Mouse (Mus musculus): Measurements from ENCODE around the gene Macrod2. TPM values are rescaled to one million over a fixed set of nuclear protein-coding genes. Genes with fewer than 3 reads are reported as not detected.

Gene Macrod2
- polyA plus RNA-seq, 1 experiment from 2014 or later, result 25.7 TPM

DNA sequence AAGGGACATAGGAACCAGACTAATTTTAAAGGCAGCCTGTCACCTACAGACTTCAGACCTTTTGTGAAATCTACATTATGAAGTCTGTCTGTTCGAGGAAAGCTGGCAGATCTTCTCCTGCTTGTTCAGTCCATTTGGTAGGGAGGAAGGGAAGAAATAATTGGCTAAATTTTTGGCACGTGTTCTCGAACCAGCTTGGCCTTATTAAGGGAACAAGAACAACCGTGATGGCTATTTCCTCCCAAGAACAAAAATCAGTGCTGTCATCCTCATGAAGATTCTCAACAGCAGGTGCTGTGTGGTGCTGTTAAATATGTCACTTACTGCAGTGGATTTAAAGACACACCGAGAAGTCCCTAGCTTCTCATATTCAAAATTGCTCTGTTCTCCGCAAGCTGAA lies 1859.5 kb downstream of the Macrod2 start:
- Histone ChIP-seq H3K4me3 (ENCODE audit: low read depth, low read length) (no peak overlapping the region), H3K9ac (ENCODE audit: low read depth, low read length) (no peak overlapping the region), H3K27ac (ENCODE audit: low read depth, low read length) (no peak overlapping the region), H3K36me3 (ENCODE audit: control insufficient read depth, insufficient read depth) (no peaks in the 10 kb centered on the region), H3K4me2 (replicated peaks; ENCODE audit: low read depth) (no peak overlapping the region), H3K4me1 (replicated peaks; ENCODE audit: control insufficient read depth, insufficient read depth, low read length) (no peaks in the 10 kb centered on the region), H3K27me3 (replicated peaks; ENCODE audit: control insufficient read depth, insufficient read depth, low read length) (no peaks in the 10 kb centered on the region), H3K9me3 (ENCODE audit: control insufficient read depth) (no peaks in the 10 kb centered on the region)
- no peak for ATAC-seq
- TF ChIP-seq CTCF (IDR thresholded peaks at IDR 0.05; ENCODE audit: low read depth), result no peak
- 84% methylated on average over 6 of the region's 6 CpGs for WGBS

- Histone ChIP-seq H3K27me3 (replicated peaks; ENCODE audit: control insufficient read depth, insufficient read depth, low read length) (no peaks in the 10 kb centered on the region), H3K4me1 (replicated peaks; ENCODE audit: control insufficient read depth, insufficient read depth, low read length) (no peaks in the 10 kb centered on the region), H3K4me3 (ENCODE audit: low read depth, low read length) (no peak overlapping the region), H3K4me2 (replicated peaks; ENCODE audit: low read depth) (no peak overlapping the region), H3K36me3 (ENCODE audit: control insufficient read depth, insufficient read depth) (no peaks in the 10 kb centered on the region), H3K27ac (ENCODE audit: low read depth, low read length) (no peak overlapping the region), H3K9ac (ENCODE audit: low read depth, low read length) (no peak overlapping the region), H3K9me3 (ENCODE audit: control insufficient read depth) (no peaks in the 10 kb centered on the region)
- no peak for TF ChIP-seq CTCF (IDR thresholded peaks at IDR 0.05; ENCODE audit: low read depth)
- ATAC-seq, result no peak
- WGBS, result 88% methylated on average over 1 of the region's 1 CpGs
Measured at GRCm38 (mm10) chr2:142257501-142257900, 1862.4 kb downstream of the Macrod2 start.

- Histone ChIP-seq H3K36me3 (ENCODE audit: control insufficient read depth, insufficient read depth) (no peaks in the 10 kb centered on the region), H3K27me3 (replicated peaks; ENCODE audit: control insufficient read depth, insufficient read depth, low read length) (no peaks in the 10 kb centered on the region), H3K4me3 (ENCODE audit: low read depth, low read length) (no peak overlapping the region), H3K4me1 (replicated peaks; ENCODE audit: control insufficient read depth, insufficient read depth, low read length) (no peaks in the 10 kb centered on the region), H3K9ac (ENCODE audit: low read depth, low read length) (no peak overlapping the region), H3K9me3 (ENCODE audit: control insufficient read depth) (no peaks in the 10 kb centered on the region), H3K27ac (ENCODE audit: low read depth, low read length) (no peak overlapping the region), H3K4me2 (replicated peaks; ENCODE audit: low read depth) (no peak overlapping the region)
- no peak for ATAC-seq
- WGBS, result 68% methylated on average over 6 of the region's 6 CpGs
- no peak for TF ChIP-seq CTCF (IDR thresholded peaks at IDR 0.05; ENCODE audit: low read depth)
Measured at GRCm38 (mm10) chr2:142261046-142261445, 1865.9 kb downstream of the Macrod2 start.

- no peak overlapping the region for H3K4me3 ChIP-seq (ENCODE audit: low read depth, low read length)
- H3K9ac ChIP-seq (ENCODE audit: low read depth, low read length), result no peak overlapping the region
- no peak overlapping the region for H3K27ac ChIP-seq (ENCODE audit: low read depth, low read length)
- H3K9me3 ChIP-seq (ENCODE audit: control insufficient read depth), result no peaks in the 10 kb centered on the region
- ATAC-seq, result no peak
- H3K4me1 ChIP-seq (replicated peaks; ENCODE audit: control insufficient read depth, insufficient read depth, low read length), result no peaks in the 10 kb centered on the region
- no peaks in the 10 kb centered on the region for H3K36me3 ChIP-seq (ENCODE audit: control insufficient read depth, insufficient read depth)
- no peak overlapping the region for H3K4me2 ChIP-seq (replicated peaks; ENCODE audit: low read depth)
- no peaks in the 10 kb centered on the region for H3K27me3 ChIP-seq (replicated peaks; ENCODE audit: control insufficient read depth, insufficient read depth, low read length)
- TF ChIP-seq CTCF (IDR thresholded peaks at IDR 0.05; ENCODE audit: low read depth), result no peak
- 79% methylated on average over 2 of the region's 2 CpGs for WGBS
Measured at GRCm38 (mm10) chr2:142264697-142265096, 1869.6 kb downstream of the Macrod2 start.

GRCm38 (mm10) chr2:142267836-142268235 lies 1872.7 kb downstream of the Macrod2 start:
- Histone ChIP-seq H3K4me1 (replicated peaks; ENCODE audit: control insufficient read depth, insufficient read depth, low read length) (no peaks in the 10 kb centered on the region), H3K36me3 (ENCODE audit: control insufficient read depth, insufficient read depth) (no peaks in the 10 kb centered on the region), H3K9ac (ENCODE audit: low read depth, low read length) (no peak overlapping the region), H3K4me3 (ENCODE audit: low read depth, low read length) (no peak overlapping the region), H3K27me3 (replicated peaks; ENCODE audit: control insufficient read depth, insufficient read depth, low read length) (no peaks in the 10 kb centered on the region), H3K9me3 (ENCODE audit: control insufficient read depth) (no peaks in the 10 kb centered on the region), H3K27ac (ENCODE audit: low read depth, low read length) (no peak overlapping the region), H3K4me2 (replicated peaks; ENCODE audit: low read depth) (no peak overlapping the region)
- ATAC-seq, result no peak
- TF ChIP-seq CTCF (IDR thresholded peaks at IDR 0.05; ENCODE audit: low read depth), result no peak
- WGBS, result 63% methylated on average over 2 of the region's 2 CpGs

- H3K4me3 ChIP-seq (ENCODE audit: low read depth, low read length), result no peak overlapping the region
- no peak overlapping the region for H3K9ac ChIP-seq (ENCODE audit: low read depth, low read length)
- ATAC-seq, result no peak
- H3K9me3 ChIP-seq (ENCODE audit: control insufficient read depth), result no peaks in the 10 kb centered on the region
- H3K4me1 ChIP-seq (replicated peaks; ENCODE audit: control insufficient read depth, insufficient read depth, low read length), result no peaks in the 10 kb centered on the region
- no peak overlapping the region for H3K27ac ChIP-seq (ENCODE audit: low read depth, low read length)
- no peaks in the 10 kb centered on the region for H3K36me3 ChIP-seq (ENCODE audit: control insufficient read depth, insufficient read depth)
- no peaks in the 10 kb centered on the region for H3K27me3 ChIP-seq (replicated peaks; ENCODE audit: control insufficient read depth, insufficient read depth, low read length)
- H3K4me2 ChIP-seq (replicated peaks; ENCODE audit: low read depth), result no peak overlapping the region
- 51% methylated on average over 1 of the region's 1 CpGs for WGBS
- TF ChIP-seq CTCF (IDR thresholded peaks at IDR 0.05; ENCODE audit: low read depth), result no peak
Measured at GRCm38 (mm10) chr2:142286761-142287160, 1891.7 kb downstream of the Macrod2 start.

- Histone ChIP-seq H3K36me3 (ENCODE audit: control insufficient read depth, insufficient read depth) (no peaks in the 10 kb centered on the region), H3K9ac (ENCODE audit: low read depth, low read length) (no peak overlapping the region), H3K4me1 (replicated peaks; ENCODE audit: control insufficient read depth, insufficient read depth, low read length) (no peaks in the 10 kb centered on the region), H3K4me2 (replicated peaks; ENCODE audit: low read depth) (no peak overlapping the region), H3K27ac (ENCODE audit: low read depth, low read length) (no peak overlapping the region), H3K4me3 (ENCODE audit: low read depth, low read length) (no peak overlapping the region), H3K9me3 (ENCODE audit: control insufficient read depth) (no peaks in the 10 kb centered on the region), H3K27me3 (replicated peaks; ENCODE audit: control insufficient read depth, insufficient read depth, low read length) (no peaks in the 10 kb centered on the region)
- ATAC-seq, result no peak
- TF ChIP-seq CTCF (IDR thresholded peaks at IDR 0.05; ENCODE audit: low read depth), result no peak
- WGBS, result 82% methylated on average over 4 of the region's 4 CpGs
Measured at GRCm38 (mm10) chr2:142294831-142295230, 1899.7 kb downstream of the Macrod2 start.

Measured in intestine, postnatal 0 days (tissue).